8 mouse cellular contexts compared by ENCODE assay signal in the genomic region with DNA sequence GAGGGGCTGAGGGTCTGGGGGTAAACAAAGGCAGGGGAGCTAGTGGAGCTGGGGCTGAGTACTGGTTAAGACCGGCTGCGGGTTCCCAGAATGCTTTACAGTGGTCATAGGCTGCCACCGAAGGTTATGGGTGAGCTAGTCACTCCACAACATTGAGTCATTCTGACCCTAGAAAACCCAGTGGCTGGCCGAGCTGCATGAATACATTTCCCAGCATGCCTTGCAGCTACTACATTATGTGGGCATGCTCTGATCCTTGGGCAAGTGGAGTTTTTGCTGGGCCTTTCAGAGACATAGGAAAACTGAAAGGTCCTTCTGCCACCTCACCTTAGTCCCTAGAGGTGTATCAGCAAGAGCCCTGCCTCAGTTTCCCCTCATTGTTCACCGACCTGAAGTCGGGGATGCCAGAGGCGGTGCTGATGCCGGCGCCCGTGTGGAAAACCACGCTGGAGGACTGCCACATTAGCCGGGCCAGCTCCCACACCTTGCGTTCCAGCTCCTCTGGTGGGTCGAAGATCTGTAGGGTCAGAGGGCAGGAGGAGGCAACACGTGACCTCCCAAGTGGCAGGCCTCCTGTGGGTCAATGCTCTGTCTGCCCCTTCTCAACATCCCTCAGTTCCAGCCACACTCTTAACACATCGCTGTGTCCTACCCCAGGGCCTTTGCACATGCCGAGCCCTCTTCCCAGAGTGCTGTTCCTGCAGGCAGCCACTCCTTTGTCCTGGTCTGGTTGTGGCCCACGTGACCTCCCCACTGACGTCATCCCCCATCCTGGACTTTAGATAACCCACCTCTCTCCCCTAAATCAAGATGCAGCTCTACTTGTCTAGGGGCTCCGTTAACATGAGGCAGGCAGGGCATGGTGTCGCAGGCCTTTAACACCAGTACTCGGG. TPM values are rescaled to one million over a fixed set of nuclear protein-coding genes. Genes with fewer than 3 reads are reported as not detected.
DNase-seq lines count a peak whose midpoint lies in the region; ATAC-seq and TF ChIP-seq lines count a peak whose summit lies in the region.

No protein-coding gene starts in this region.

- TF ChIP-seq CTCF in olfactory bulb, adult 2 months (IDR thresholded peaks at IDR 0.05; ENCODE audit: insufficient read depth, low read depth, low read length), result no peak

- peak overlapping the region; percentile 74 for H3K4me2 ChIP-seq in embryonic facial prominence, embryonic 11.5 days (ENCODE audit: low read depth, low read length)
- peak overlapping the region; percentile 83 for H3K4me2 ChIP-seq in limb, embryonic 11.5 days (ENCODE audit: low read depth, severe bottlenecking)

- peak overlapping the region; percentile 72 for H3K4me3 ChIP-seq in erythroblast, embryonic 14.5 days (replicated peaks)
- H3K4me3 ChIP-seq in embryonic facial prominence, embryonic 11.5 days (ENCODE audit: low read depth, low read length), result peak overlapping the region; percentile 79
- H3K4me3 ChIP-seq in limb, embryonic 11.5 days (ENCODE audit: low read depth, low read length), result peak overlapping the region; percentile 71
- H3K4me3 ChIP-seq in olfactory bulb, adult 2 months (ENCODE audit: insufficient read depth, low read depth, low read length), result peak overlapping the region; percentile 69

- peaks cover 35% of the 10 kb centered on the region for H3K36me3 ChIP-seq in erythroblast, embryonic 14.5 days (ENCODE audit: control insufficient read depth)
- peaks cover 4% of the 10 kb centered on the region for H3K36me3 ChIP-seq in embryonic facial prominence, embryonic 11.5 days (replicated peaks; ENCODE audit: control insufficient read depth, insufficient read depth, low read depth, low read length)
- peaks cover 4% of the 10 kb centered on the region for H3K36me3 ChIP-seq in limb, embryonic 11.5 days (ENCODE audit: control insufficient read depth, insufficient read depth, low read length)

- peak; percentile 32 for DNase-seq in 3T3-L1 (ENCODE audit: low read depth, low spot score)
- no peak for DNase-seq in embryonic facial prominence, embryonic 11.5 days (ENCODE audit: low spot score)
- DNase-seq in limb, embryonic 11.5 days (ENCODE audit: low spot score), result no peak
- no peak for DNase-seq in yolk sac, embryonic 10.5 days (ENCODE audit: low spot score)
- no peak for DNase-seq in layer of hippocampus, adult 9-11 months

- H3K27ac ChIP-seq in embryonic facial prominence, embryonic 11.5 days (replicated peaks; ENCODE audit: low read depth, low read length), result no peak overlapping the region
- no peak overlapping the region; the same call in 1 of the 2 replicates for H3K27ac ChIP-seq in limb, embryonic 11.5 days (replicated peaks; ENCODE audit: low read depth, low read length)
- no peak overlapping the region for H3K27ac ChIP-seq in olfactory bulb, adult 2 months (ENCODE audit: insufficient read depth, low read depth, low read length)

- H3K9me3 ChIP-seq in erythroblast, embryonic 14.5 days (ENCODE audit: control insufficient read depth, low read length), result no peaks in the 10 kb centered on the region
- no peaks in the 10 kb centered on the region for H3K9me3 ChIP-seq in embryonic facial prominence, embryonic 11.5 days (replicated peaks; ENCODE audit: control insufficient read depth, low read length)
- H3K9me3 ChIP-seq in limb, embryonic 11.5 days (ENCODE audit: control insufficient read depth, low read length), result no peaks in the 10 kb centered on the region

- WGBS in embryonic facial prominence, embryonic 11.5 days, result 91% methylated on average over 22 of the region's 22 CpGs
- 92% methylated on average over 22 of the region's 22 CpGs for WGBS in limb, embryonic 11.5 days
- 88% methylated on average over 22 of the region's 22 CpGs for WGBS in olfactory bulb, adult 2 months

- H3K9ac ChIP-seq in embryonic facial prominence, embryonic 11.5 days (replicated peaks; ENCODE audit: low read length), result peak overlapping the region; percentile 85
- peak overlapping the region; percentile 85; the same call in 1 of the 2 replicates for H3K9ac ChIP-seq in limb, embryonic 11.5 days (ENCODE audit: low read length)

- ATAC-seq in erythroblast, adult 5-6 weeks (replicated peaks; ENCODE audit: low FRiP score, poor library complexity, severe bottlenecking), result no peak
- 0 out of 2 replicates have a peak, but pooled peaks have one; percentile 1 for ATAC-seq in embryonic facial prominence, embryonic 11.5 days (replicated peaks; ENCODE audit: insufficient number of reproducible peaks, low FRiP score, low TSS enrichment, low read depth)
- no peak; the same call in 1 of the 2 replicates for ATAC-seq in limb, embryonic 11.5 days (ENCODE audit: insufficient number of reproducible peaks, low FRiP score, low TSS enrichment, low read depth)

- no peaks in the 10 kb centered on the region for H3K27me3 ChIP-seq in erythroblast, embryonic 14.5 days (ENCODE audit: control insufficient read depth)
- no peaks in the 10 kb centered on the region for H3K27me3 ChIP-seq in embryonic facial prominence, embryonic 11.5 days (ENCODE audit: control insufficient read depth, insufficient read depth, low read length)
- no peaks in the 10 kb centered on the region for H3K27me3 ChIP-seq in limb, embryonic 11.5 days (ENCODE audit: control insufficient read depth, insufficient read depth, low read length)

- peaks cover 53% of the 10 kb centered on the region for H3K4me1 ChIP-seq in erythroblast, embryonic 14.5 days (ENCODE audit: control insufficient read depth)
- H3K4me1 ChIP-seq in embryonic facial prominence, embryonic 11.5 days (ENCODE audit: control insufficient read depth, insufficient read depth, low read length), result peaks cover 3% of the 10 kb centered on the region
- peaks cover 5% of the 10 kb centered on the region for H3K4me1 ChIP-seq in limb, embryonic 11.5 days (ENCODE audit: control insufficient read depth, insufficient read depth, low read length)
- H3K4me1 ChIP-seq in olfactory bulb, adult 2 months (ENCODE audit: control insufficient read depth, insufficient read depth, low read length), result peaks cover 20% of the 10 kb centered on the region

- no peak for TF ChIP-seq POLR2A in olfactory bulb, adult 2 months (IDR thresholded peaks at IDR 0.05; ENCODE audit: insufficient read depth, low read depth, low read length)

RNA-seq across cellular contexts. Expression of a gene that starts 1.2 kb away (rescaled TPM):
- 6.6 and 6.9 TPM in 2 replicates for polyA plus RNA-seq in erythroblast, embryonic 14.5 days (2012)
- 0.63 and 0.96 TPM in 2 replicates for total RNA-seq in erythroblast, adult 5-6 weeks (2015; ENCODE audit: low replicate concordance)
- total RNA-seq in erythroblast, adult 5-6 weeks (2017; ENCODE audit: low replicate concordance), result 0.56 and 3.7 TPM in 2 replicates
- 37.8 and 39.8 TPM in 2 replicates for polyA plus RNA-seq in embryonic facial prominence, embryonic 11.5 days (2014; fragmentation: Nextera tagmentation; extraction: Ambion mirVana)
- 46.2 and 46.5 TPM in 2 replicates for polyA plus RNA-seq in limb, embryonic 11.5 days (2014; fragmentation: Nextera tagmentation; extraction: Ambion mirVana)
- polyA plus RNA-seq in olfactory bulb, adult 2 months (2012; ENCODE audit: insufficient read depth, insufficient read length, low replicate concordance, missing spikeins), result not detected in 2 replicates

RNA-seq across cellular contexts. Expression of a gene that starts 2.0 kb away (rescaled TPM):
- 0.18 and 0.21 TPM in 2 replicates for polyA plus RNA-seq in erythroblast, embryonic 14.5 days (2012)
- not detected in 2 replicates for total RNA-seq in erythroblast, adult 5-6 weeks (2015; ENCODE audit: low replicate concordance)
- 0.28 and 1.1 TPM in 2 replicates for total RNA-seq in erythroblast, adult 5-6 weeks (2017; ENCODE audit: low replicate concordance)
- 3.2 and 4.1 TPM in 2 replicates for polyA plus RNA-seq in embryonic facial prominence, embryonic 11.5 days (2014; fragmentation: Nextera tagmentation; extraction: Ambion mirVana)
- 4.3 and 5.5 TPM in 2 replicates for polyA plus RNA-seq in limb, embryonic 11.5 days (2014; fragmentation: Nextera tagmentation; extraction: Ambion mirVana)
- not detected in 2 replicates for polyA plus RNA-seq in olfactory bulb, adult 2 months (2012; ENCODE audit: insufficient read depth, insufficient read length, low replicate concordance, missing spikeins)

RNA-seq across cellular contexts. Expression of a gene that starts 20.3 kb away (rescaled TPM):
- polyA plus RNA-seq in erythroblast, embryonic 14.5 days (2012), result 0.05 and 0.07 TPM in 2 replicates
- total RNA-seq in erythroblast, adult 5-6 weeks (2015; ENCODE audit: low replicate concordance), result 2.9 and 6.0 TPM in 2 replicates
- total RNA-seq in erythroblast, adult 5-6 weeks (2017; ENCODE audit: low replicate concordance), result 2.0 and 8.8 TPM in 2 replicates
- 0.52 and 0.70 TPM in 2 replicates for polyA plus RNA-seq in embryonic facial prominence, embryonic 11.5 days (2014; fragmentation: Nextera tagmentation; extraction: Ambion mirVana)
- polyA plus RNA-seq in limb, embryonic 11.5 days (2014; fragmentation: Nextera tagmentation; extraction: Ambion mirVana), result 0.63 and 1.5 TPM in 2 replicates
- not detected in 2 replicates for polyA plus RNA-seq in olfactory bulb, adult 2 months (2012; ENCODE audit: insufficient read depth, insufficient read length, low replicate concordance, missing spikeins)

RNA-seq across cellular contexts. Expression of a gene that starts 22.5 kb away (rescaled TPM):
- 0.01 TPM in 2 replicates for polyA plus RNA-seq in erythroblast, embryonic 14.5 days (2012)
- total RNA-seq in erythroblast, adult 5-6 weeks (2015; ENCODE audit: low replicate concordance), result 0.63 and 1.9 TPM in 2 replicates
- total RNA-seq in erythroblast, adult 5-6 weeks (2017; ENCODE audit: low replicate concordance), result 1.4 TPM in 1 of 2 replicates, not detected in the other
- polyA plus RNA-seq in embryonic facial prominence, embryonic 11.5 days (2014; fragmentation: Nextera tagmentation; extraction: Ambion mirVana), result 5.1 and 5.2 TPM in 2 replicates
- 5.5 and 6.2 TPM in 2 replicates for polyA plus RNA-seq in limb, embryonic 11.5 days (2014; fragmentation: Nextera tagmentation; extraction: Ambion mirVana)
- not detected in 2 replicates for polyA plus RNA-seq in olfactory bulb, adult 2 months (2012; ENCODE audit: insufficient read depth, insufficient read length, low replicate concordance, missing spikeins)

RNA-seq across cellular contexts. Expression of a gene that starts 25.5 kb away (rescaled TPM):
- polyA plus RNA-seq in erythroblast, embryonic 14.5 days (2012), result 0.27 and 0.28 TPM in 2 replicates
- 1.7 and 2.7 TPM in 2 replicates for total RNA-seq in erythroblast, adult 5-6 weeks (2015; ENCODE audit: low replicate concordance)
- total RNA-seq in erythroblast, adult 5-6 weeks (2017; ENCODE audit: low replicate concordance), result not detected in 2 replicates
- polyA plus RNA-seq in embryonic facial prominence, embryonic 11.5 days (2014; fragmentation: Nextera tagmentation; extraction: Ambion mirVana), result 7.1 and 10.7 TPM in 2 replicates
- 11.1 and 11.6 TPM in 2 replicates for polyA plus RNA-seq in limb, embryonic 11.5 days (2014; fragmentation: Nextera tagmentation; extraction: Ambion mirVana)
- not detected in 2 replicates for polyA plus RNA-seq in olfactory bulb, adult 2 months (2012; ENCODE audit: insufficient read depth, insufficient read length, low replicate concordance, missing spikeins)
